Mouse (Mus musculus) embryo, embryonic 10.5 days (tissue): ENCODE data around the gene Cdc42se1.

Experiments used
- DNase-seq: peaks from one replicate; pipeline ENCODE4 v3.0.0-alpha.2; 2015; ENCODE audit warnings: low spot score

Cdc42se1 gene

GRCm38 (mm10) chr3:95250783-95251424 lies 22.4 kb downstream of the Cdc42se1 start, which contains the start of gene Bnipl:
Gene Bnipl (minus strand): TSS chr3:95251193.
- no peak for DNase-seq

- no peak for DNase-seq
Measured at GRCm38 (mm10) chr3:95256931-95257330, 28.4 kb downstream of the Cdc42se1 start.

- DNase-seq, result no peak
Measured at GRCm38 (mm10) chr3:95261975-95262374, 33.4 kb downstream of the Cdc42se1 start.

GRCm38 (mm10) chr3:95263089-95263739 lies 34.7 kb downstream of the Cdc42se1 start:
- DNase-seq, result peak; percentile 88

GRCm38 (mm10) chr3:95264724-95265123 lies 36.2 kb downstream of the Cdc42se1 start:
- DNase-seq, result no peak

- no peak for DNase-seq
Measured at GRCm38 (mm10) chr3:95266052-95266451, 37.5 kb downstream of the Cdc42se1 start.

- DNase-seq, result no peak
Measured at GRCm38 (mm10) chr3:95267855-95268254, 39.3 kb downstream of the Cdc42se1 start.

GRCm38 (mm10) chr3:95269789-95270188 lies 41.3 kb downstream of the Cdc42se1 start:
- no peak for DNase-seq

- no peak for DNase-seq
Measured at GRCm38 (mm10) chr3:95270766-95271364, 42.3 kb downstream of the Cdc42se1 start.

GRCm38 (mm10) chr3:95273471-95273870 lies 44.9 kb downstream of the Cdc42se1 start:
- DNase-seq, result no peak

- DNase-seq, result no peak
Measured at GRCm38 (mm10) chr3:95274453-95274852, 45.9 kb downstream of the Cdc42se1 start.

- DNase-seq, result no peak
Measured at GRCm38 (mm10) chr3:95275161-95275560, 46.6 kb downstream of the Cdc42se1 start.

- no peak for DNase-seq
Measured at GRCm38 (mm10) chr3:95276428-95276934, 47.9 kb downstream of the Cdc42se1 start.

GRCm38 (mm10) chr3:95277149-95277551 lies 48.6 kb downstream of the Cdc42se1 start:
- DNase-seq, result no peak

- peak; percentile 45 for DNase-seq
Measured at GRCm38 (mm10) chr3:95280747-95281146, 52.2 kb downstream of the Cdc42se1 start.

GRCm38 (mm10) chr3:95281216-95282126 lies 52.9 kb downstream of the Cdc42se1 start, which contains the start of the genes Mindy1 and Prune1:
Gene Mindy1 (plus strand): TSS chr3:95281345.
Gene Prune1 (minus strand): TSS chr3:95282076.
- peak; percentile 99 for DNase-seq

GRCm38 (mm10) chr3:95282381-95282864 lies 53.9 kb downstream of the Cdc42se1 start:
- DNase-seq, result peak; percentile 50

- DNase-seq, result peak; percentile 84
Measured at GRCm38 (mm10) chr3:95282865-95283588, 54.5 kb downstream of the Cdc42se1 start.

- DNase-seq, result no peak
Measured at GRCm38 (mm10) chr3:95283589-95283941, 55.0 kb downstream of the Cdc42se1 start.

- no peak for DNase-seq
Measured at GRCm38 (mm10) chr3:95284062-95284461, 55.5 kb downstream of the Cdc42se1 start.
